Mouse (Mus musculus): ENCODE data around the gene Krtap17-1.

DNA sequence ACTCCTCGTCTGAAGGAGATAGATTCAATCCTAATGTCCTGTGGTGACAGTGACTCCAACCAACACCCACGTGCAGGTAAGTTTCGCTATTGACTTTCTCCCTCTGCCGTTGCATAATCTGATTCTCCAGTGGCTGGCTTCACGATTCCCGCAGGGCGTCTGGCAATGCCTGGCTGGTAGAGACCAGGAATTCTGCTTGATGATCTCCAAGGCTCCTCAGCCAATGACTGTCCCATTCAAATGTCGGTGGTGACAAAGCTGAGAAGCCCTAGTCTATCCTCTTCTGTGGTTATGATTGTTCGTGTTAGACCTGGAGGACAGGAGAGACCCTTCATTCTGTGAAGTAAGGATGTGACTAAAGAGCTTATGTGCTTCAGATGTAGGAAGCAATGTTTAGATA is 11.1 kb downstream of the Krtap17-1 start:
- no peak for TF ChIP-seq CTCF (IDR thresholded peaks at IDR 0.05; ENCODE audit: extremely low read depth, insufficient read depth, insufficient read length, insufficient replicate concordance)
- TF ChIP-seq POLR2A (IDR thresholded peaks at IDR 0.05; ENCODE audit: low read depth, low read length), result no peak
